Mouse (Mus musculus) kidney, postnatal 4 days (tissue): ENCODE results near the gene Chtf18.
"Not testable (repeated sequence)": the region's sequence is repeated elsewhere in the genome, so short reads cannot be mapped to it uniquely, and the experiment has no call there.

Source experiments
- DNase-seq, 2 experiments: peaks; one replicate each; pipeline ENCODE4 v3.0.0; 2021; ENCODE audit warnings: mixed read lengths in 2 of 2

Chtf18 gene

DNA sequence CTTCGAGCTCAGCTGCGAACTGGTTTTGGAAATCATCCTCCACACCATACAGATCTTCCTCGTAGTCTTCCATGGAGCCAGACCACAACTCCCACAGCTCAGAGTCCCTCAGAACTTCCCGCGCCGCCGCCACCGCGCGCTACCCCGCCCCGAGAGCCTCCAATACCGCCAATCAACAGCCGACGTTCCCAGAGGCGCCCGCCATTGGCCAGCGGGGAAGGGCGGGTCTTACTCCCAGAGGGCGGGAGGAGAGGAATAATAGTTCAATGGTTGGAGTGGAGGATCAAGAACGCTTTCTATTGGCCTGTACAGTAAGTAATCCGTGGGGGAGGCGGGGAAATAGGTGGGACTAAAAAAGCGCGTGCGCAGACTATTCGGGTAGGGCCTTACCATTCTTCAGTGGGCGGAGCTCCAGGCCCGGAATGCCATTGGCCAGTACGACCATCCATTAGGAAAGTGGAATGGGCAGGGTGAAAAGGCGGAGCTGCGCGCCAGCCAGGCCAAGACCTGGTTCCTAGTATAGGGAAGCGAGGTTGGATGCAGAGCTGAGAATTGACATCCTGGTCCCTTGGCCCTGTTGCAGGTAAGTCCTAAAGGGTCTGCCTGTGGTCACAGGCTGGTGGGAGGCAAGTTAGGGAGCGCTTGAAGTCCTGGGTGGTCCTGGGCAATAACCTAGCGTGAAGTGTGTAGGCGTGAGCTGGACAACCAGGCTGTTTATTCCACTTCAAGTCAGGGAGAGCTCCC, at the start of gene Chtf18, which contains the start of gene Rpusd1:
TSS of gene Chtf18 (minus strand) at position 155 of the 744 bp plus-strand sequence.
TSS of gene Rpusd1 (plus strand) at position 406 of the 744 bp plus-strand sequence.
- peak; percentile 99 to 100 for DNase-seq

DNA sequence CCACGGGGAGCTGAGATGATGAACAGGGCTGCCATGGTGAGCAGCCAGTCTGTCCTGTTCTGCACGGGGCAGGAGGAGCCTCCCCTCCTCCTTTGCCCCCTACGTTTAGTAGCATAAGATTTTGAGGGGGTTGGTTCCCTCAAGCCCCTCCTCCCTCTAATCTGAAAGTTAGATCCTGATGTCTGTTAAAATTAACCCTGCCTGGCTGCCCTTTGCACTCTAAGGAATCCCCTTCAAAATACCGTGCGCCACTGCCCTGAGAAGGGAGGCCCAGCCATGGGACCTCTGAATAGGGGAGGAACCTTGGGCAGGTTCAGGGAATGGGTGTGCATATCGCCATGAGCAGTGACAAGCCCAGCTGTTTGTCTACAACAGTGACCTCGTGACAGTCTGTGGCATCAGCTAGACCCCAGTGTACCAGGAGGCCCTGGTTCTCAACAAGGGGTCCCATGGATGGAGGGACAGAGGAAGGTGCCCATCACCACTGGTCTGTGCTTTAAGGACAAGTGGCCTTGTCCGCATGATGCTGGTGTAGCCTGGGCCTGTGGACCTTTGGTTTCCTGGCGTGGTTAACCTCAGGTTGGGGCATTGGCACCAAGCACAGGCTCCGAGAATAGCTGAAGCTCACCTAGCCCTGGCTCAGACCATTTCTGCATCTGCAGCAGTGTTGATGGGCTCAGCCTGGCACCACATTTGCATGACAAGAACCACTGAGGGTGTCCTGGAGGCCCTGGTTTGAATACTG, 48.3 kb upstream of the Chtf18 start:
- DNase-seq = no peak

GRCm38 (mm10) chr17:25773549-25774120, 46.4 kb upstream of the Chtf18 start, which contains the start of gene Narfl:
TSS of gene Narfl (plus strand) at chr17:25773776.
- peak; percentile 99 for DNase-seq

DNA sequence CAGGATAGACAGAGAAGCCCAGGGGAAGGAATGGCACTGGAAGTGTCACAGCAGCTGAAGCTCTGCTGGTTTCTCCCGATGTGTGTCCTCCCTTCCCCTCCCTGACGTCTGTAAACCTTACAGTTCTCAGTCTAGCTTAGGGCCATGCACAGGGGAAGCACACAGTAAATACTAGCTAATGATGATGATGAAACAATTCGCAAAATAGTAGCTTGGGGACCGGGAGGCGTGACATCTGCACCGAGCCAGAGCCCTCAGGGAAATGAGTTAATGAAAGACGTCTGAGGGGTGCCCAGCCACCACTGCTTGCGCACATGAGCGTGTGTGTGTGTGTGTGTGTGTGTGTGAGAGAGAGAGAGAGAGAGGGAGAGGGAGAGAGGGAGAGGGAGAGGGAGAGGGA, 42.1 kb upstream of the Chtf18 start:
- no peak for DNase-seq

- no peak for DNase-seq
Measured at GRCm38 (mm10) chr17:25765886-25766285, 38.7 kb upstream of the Chtf18 start.

- DNase-seq = no peak
Measured at GRCm38 (mm10) chr17:25762591-25762990, 35.4 kb upstream of the Chtf18 start.

GRCm38 (mm10) chr17:25761561-25761970, 34.3 kb upstream of the Chtf18 start:
- DNase-seq = no peak

DNA sequence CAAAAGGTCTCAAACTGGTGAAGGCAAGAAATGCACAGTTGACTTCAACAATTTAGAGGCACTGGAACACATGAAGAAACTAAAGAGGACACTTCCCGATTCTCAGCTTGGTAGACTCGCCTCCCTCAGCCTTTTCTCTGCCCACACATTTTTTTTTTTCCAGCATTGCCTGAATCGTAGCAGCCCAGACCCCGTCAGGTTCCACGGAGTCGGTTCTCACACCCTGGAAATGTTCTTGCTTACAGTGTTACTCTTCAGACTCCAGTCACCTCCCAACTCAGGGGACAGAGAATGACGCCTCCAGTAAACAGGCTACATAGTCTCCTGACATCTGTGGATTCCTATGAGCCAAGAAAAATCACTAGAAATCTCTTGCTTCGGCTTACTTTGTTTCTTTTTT, 32.9 kb upstream of the Chtf18 start:
- no peak for DNase-seq

- no peak for DNase-seq
Measured at GRCm38 (mm10) chr17:25757691-25758090, 30.5 kb upstream of the Chtf18 start.

DNA sequence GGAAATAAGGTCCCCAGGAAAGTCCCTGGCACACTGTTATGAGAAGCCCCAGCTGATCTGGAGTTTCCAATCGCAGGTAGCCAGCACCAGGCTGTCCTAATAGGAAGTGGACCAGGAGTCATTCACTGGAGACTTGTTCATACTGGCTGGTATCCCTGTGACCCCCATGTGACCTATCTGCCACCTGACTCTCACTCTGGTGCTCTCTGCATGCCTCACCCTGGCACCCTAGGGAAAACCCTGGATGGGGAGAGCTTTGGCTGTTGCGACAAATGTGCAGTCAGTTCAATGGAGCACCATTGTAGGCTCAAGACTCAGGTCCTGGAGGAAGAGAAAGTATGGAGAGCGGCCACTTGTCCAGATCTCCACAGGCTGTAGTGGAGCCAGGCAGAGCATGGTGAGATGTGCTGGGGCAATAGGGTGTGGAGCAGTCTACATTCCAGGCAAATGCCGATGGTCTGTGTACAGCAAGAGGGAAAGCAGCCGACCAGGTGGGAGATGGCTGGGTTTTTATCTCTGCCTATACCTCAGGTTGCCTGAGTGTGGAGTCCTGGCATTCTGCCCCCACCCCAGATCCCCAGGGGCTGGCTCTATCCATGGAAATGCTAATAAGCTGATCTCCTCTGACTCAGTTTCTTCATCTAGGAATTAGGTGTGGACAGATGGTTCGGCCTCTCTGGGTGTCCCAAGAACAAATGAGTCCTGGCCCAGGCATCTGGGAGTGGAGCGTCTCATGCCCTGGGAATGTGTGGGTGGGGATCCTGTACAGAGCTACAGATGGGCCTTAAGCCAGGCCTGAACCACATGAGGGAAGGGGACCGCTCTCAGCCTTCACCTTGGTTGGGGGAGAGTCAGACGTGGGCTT, 29.4 kb upstream of the Chtf18 start:
- no peak for DNase-seq

DNA sequence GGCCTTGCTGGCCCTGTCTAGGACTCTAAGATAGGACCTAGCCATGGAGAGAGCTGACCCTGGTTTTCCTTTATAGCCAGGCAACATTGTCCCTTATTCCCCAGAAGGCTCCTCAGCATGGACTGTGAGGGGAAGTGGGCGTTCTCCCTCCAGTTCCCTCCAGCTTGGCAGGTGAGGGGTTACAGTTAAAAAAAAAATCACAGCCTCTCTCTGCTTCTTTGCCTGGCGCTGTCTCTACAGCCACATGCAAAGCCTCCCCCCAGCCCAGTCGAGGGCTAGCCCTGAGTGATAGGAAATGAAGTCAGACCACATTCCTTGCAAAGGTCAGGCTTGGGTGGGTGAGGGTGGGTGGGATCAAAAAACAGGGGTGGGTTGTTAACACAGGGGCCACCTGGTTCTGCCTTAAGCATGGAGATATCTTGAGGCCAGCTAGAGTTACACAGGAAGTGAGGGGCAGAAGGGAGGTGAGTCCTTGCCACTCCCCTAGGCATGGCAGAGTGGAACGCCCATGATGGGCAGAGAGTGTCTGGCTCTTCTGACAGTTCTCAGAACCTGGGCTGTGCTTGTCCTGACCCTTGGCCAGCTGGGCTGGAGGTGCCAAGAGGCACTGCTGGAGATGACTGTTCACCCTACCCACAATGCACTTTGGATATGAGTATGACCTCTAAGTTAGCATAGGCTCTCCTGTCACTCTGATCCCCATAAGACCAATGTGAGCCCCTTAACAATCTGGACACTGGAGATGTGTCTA, 28.6 kb upstream of the Chtf18 start:
- no peak for DNase-seq

DNA sequence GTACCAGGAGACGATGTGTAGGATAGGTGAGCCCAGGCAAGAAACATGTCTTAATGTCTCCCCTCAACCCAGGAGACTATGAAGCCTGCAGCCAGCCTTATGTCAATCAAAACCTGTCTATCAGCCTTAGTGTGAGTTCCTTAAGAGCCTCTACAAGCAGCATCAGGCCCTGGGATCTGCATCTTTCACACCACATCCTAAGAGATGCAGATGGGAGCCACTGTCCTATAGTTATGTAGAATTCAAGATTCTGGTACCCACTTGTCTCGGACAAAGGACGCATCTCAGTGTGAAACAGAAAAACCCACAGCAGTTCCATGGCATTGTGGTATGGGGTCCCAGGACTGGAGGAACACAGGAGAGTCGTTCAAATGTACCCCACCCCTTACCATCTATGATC, 27.9 kb upstream of the Chtf18 start:
- no peak for DNase-seq

GRCm38 (mm10) chr17:25754241-25754640, 27.0 kb upstream of the Chtf18 start, which contains the start of gene Msln:
TSS of gene Msln (minus strand) at chr17:25754378.
- no peak for DNase-seq

DNA sequence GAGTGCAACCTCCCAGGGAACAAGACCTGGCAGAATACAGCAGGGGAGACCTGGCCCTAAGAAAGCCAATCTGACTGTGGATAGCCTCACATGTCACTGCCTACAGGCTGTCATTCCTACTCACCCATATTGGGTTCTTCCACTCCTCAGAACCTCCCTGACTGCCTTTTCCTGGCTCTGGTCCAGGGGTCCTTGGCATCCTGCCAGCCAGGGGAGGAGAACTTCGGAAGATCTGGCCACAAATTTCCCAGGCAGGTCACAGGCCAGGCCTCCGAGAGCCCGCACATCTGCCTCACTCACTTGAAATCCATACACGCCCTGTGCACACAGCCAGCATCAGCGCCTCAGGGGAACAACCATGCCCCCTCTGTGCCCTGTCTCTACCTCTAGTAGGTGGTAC, 24.2 kb upstream of the Chtf18 start:
- DNase-seq = peak; percentile 79 to 82

DNA sequence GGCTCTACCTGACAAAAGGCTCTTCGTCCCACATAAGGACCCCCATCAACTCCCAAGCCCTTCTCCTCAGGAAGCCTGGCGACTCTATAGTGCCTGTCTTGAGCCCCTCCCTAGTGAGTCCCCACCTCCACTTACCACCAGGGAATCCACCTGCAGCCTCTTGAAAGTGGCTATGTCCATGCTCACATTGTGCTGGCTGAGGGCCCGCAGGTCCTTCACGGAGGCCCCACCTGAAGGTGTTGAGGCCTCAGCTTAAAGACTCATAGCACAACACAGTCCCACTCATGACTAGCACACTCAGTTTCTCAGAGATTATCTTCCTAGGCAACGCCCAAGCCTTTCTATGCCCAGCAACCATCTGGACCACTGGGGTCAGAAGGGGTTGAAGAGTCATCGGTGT, 22.1 kb upstream of the Chtf18 start:
- DNase-seq = no peak

DNA sequence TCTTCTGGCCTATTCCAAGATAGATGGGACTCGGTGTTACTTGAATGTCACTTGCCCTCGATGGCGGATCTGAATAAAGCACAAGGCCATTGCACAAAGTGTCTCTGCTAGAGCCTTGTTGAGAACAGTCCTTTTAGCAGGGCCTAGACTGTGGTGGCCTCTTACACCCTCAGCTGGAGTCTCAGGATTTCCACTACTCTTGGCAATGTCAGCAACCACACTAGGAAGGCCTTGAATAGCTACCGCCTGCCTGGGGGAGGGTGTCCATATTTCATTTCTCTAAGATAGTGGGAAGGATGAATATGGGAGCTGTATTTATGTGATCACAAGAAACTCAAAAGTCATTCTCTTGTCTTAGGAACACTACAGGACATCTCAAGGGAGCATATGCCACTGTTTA, 21.0 kb upstream of the Chtf18 start:
- DNase-seq = no peak

- DNase-seq = no peak
Measured at GRCm38 (mm10) chr17:25744311-25744710, 17.1 kb upstream of the Chtf18 start.

DNA sequence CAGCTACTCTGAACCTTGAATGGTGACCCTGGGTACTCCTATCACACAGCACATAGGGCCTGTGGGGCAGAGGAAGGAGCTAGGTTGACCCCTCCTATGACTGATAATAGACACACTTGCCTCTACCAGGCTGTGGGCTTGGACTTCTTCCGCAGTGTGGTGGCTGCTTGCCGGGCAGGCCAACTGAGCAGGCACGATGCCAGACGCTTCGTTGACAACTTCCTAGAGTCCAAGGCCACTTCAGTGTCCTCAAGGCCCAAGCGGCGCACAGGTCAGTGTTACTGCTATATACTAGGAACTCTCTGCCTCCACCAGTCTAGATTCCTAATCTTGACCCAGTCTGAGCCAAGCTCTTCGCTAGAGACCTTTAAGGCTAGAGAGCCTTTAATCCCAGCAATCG, 16.6 kb upstream of the Chtf18 start:
- no peak for DNase-seq

GRCm38 (mm10) chr17:25741471-25741870, 14.3 kb upstream of the Chtf18 start:
- not testable (repeated sequence) for DNase-seq

DNA sequence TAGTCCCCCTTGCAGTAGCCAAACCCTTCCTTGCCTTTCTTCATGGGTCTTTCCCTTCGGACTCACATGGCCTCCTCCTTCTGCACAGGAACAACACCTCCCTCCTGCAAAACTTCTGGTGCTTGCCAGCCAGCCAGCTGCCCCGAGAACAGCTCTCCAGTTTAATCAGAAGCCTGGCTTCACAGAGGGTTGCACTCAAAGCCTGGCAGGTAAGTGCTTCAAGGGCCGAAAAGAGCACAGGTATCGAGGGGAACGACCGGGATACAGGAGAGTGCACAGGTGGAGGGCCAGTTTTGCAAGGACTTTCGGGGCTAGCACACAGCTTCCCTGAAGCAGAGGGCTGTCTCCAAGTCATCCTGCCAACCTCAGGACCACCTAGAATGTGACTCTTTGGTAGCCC, 11.6 kb upstream of the Chtf18 start:
- no peak for DNase-seq

- DNase-seq = no peak
Measured at GRCm38 (mm10) chr17:25735745-25736144, 8.5 kb upstream of the Chtf18 start, which contains the start of gene Mslnl. TSS of gene Mslnl (plus strand) at chr17:25736042.

DNA sequence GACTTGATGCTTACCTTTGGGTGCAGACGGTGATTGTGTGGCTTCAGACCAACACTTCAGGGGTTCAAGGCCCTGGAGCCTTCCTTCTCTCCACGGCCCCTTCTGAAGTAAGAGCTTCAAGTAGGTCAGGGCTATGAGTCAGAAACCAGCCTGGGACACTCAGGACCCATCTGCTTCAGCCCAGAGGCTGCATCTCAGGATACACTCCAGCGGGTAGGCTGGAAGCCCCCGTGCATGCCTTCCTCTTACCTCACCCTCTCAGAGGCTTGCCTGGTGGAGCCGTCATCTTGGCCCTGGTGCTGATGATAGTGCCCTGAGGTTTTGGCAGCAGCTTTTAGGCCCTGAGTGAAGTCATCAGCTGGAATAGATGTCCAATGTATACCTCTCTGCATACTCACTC, 8.0 kb upstream of the Chtf18 start:
- DNase-seq = no peak
